Mouse (Mus musculus) kidney, adult 2 months (tissue): ENCODE measurements at regions not wholly inside any gene's neighbourhood (a gene's known extent, or its start where the extent isn't known, plus 50 kb on each side); places are given as distances from the start of the nearest gene placed in this dataset.

Experiments used
- CTCF ChIP-seq: fragments of 200-500 bp; conservative IDR thresholded peaks from 2 replicates; pipeline ENCODE4 v1.5.1; 2011; ENCODE audit warnings: low read depth, mild to moderate bottlenecking, control low read depth, low read length, moderate library complexity, mixed read lengths; ENCODE audit not compliant: insufficient read depth, insufficient read length
- POLR2A ChIP-seq: fragments of 200-500 bp; IDR thresholded peaks from one replicate; pipeline ENCODE4 v1.6.1; 2011; ENCODE audit warnings: low read depth, low read length, control low read depth

DNA sequence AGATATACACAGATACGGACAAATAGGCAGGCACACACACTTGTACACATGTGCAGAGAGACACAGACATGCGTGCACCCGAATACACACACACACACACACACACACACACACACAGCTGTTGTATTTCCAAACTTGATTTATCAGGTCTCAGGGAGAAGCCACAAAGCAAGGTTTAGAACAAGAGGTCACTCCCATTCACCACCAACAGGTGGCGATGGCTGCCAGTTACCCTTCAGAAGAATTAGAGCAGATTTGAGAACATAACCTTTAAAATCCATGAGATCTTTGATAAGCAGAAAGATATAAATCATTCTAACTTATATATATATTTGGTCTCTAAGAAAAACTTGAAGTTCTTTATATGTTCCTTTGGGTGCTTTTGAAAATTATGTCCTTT lies 169.9 kb upstream of the Cep162 start:
- TF ChIP-seq CTCF (peak; percentile 46; the same call in 1 of the 2 replicates), POLR2A (no peak)
